Mouse (Mus musculus): Measurements from ENCODE around the gene Top3b.
"Not testable (repeated sequence)": the region's sequence is repeated elsewhere in the genome, so short reads cannot be mapped to it uniquely, and the experiment has no call there.

Gene Top3b

GRCm38 (mm10) chr16:16897056-16897584 is 26.6 kb downstream of the Top3b start:
- in situ Hi-C loops (cut with MseI, MboI): no loop called here

- in situ Hi-C loops (cut with MseI, MboI): no loop called here
Measured at GRCm38 (mm10) chr16:16902329-16902728, 31.8 kb downstream of the Top3b start.

GRCm38 (mm10) chr16:16903188-16903587 is 32.7 kb downstream of the Top3b start:
- in situ Hi-C loops (cut with MseI, MboI): no loop called here

GRCm38 (mm10) chr16:16907799-16908198 is 37.3 kb downstream of the Top3b start:
- in situ Hi-C loops (cut with MseI, MboI): no loop called here

GRCm38 (mm10) chr16:16911641-16912597 is 41.4 kb downstream of the Top3b start:
- in situ Hi-C loops (cut with MseI, MboI): no loop called here

GRCm38 (mm10) chr16:16913440-16913839 is 42.9 kb downstream of the Top3b start:
- in situ Hi-C loops (cut with MseI, MboI): no loop called here

GRCm38 (mm10) chr16:16918441-16919117 is 48.0 kb downstream of the Top3b start:
- in situ Hi-C loops (cut with MseI, MboI): no loop called here

- in situ Hi-C loops (cut with MseI, MboI): no loop called here
Measured at GRCm38 (mm10) chr16:16921021-16921435, 50.5 kb downstream of the Top3b start.

GRCm38 (mm10) chr16:16924481-16924880 is 53.9 kb downstream of the Top3b start:
- in situ Hi-C loops (cut with MseI, MboI): no loop called here

GRCm38 (mm10) chr16:16926536-16926935 is 56.0 kb downstream of the Top3b start:
- in situ Hi-C loops (cut with MseI, MboI): no loop called here

GRCm38 (mm10) chr16:16928908-16929307 is 58.4 kb downstream of the Top3b start:
- in situ Hi-C loops (cut with MseI, MboI): not testable (repeated sequence)

GRCm38 (mm10) chr16:16930326-16930725 is 59.8 kb downstream of the Top3b start:
- in situ Hi-C loops (cut with MseI, MboI): no loop called here

GRCm38 (mm10) chr16:16930810-16931296 is 60.3 kb downstream of the Top3b start:
- in situ Hi-C loops (cut with MseI, MboI): no loop called here

- in situ Hi-C loops (cut with MseI, MboI): no loop called here
Measured at GRCm38 (mm10) chr16:16939543-16939942, 69.0 kb downstream of the Top3b start.

- in situ Hi-C loops (cut with MseI, MboI): no loop called here
Measured at GRCm38 (mm10) chr16:16941078-16941477, 70.5 kb downstream of the Top3b start.
